Mouse (Mus musculus) kidney, adult 2 months (tissue): ENCODE results near the gene Pafah1b1.

Experiments
- CTCF ChIP-seq: fragments of 200-500 bp; conservative IDR thresholded peaks from 2 replicates; pipeline ENCODE4 v1.5.1; 2011; ENCODE audit warnings: low read depth, mild to moderate bottlenecking, control low read depth, low read length, moderate library complexity, mixed read lengths; ENCODE audit not compliant: insufficient read depth, insufficient read length
- POLR2A ChIP-seq: fragments of 200-500 bp; IDR thresholded peaks from one replicate; pipeline ENCODE4 v1.6.1; 2011; ENCODE audit warnings: low read depth, low read length, control low read depth

GRCm38 (mm10) chr11:74652791-74653191, 71.7 kb downstream of the Pafah1b1 start:
- TF ChIP-seq POLR2A (no peak), CTCF (no peak)
